ENCODE assay signal across 28 mouse cellular contexts in genomic region chr1:150212454-150212853, GRCm38 (mm10).
"Had no signal": no experiment of that assay in that cellular context is flagged by ENCODE, and none has a peak within 500 bp of the region (broad histone marks: within the 10 kb centered on the region; RNA-seq: fewer than 3 reads in every experiment).

No protein-coding gene starts in this region.

- H3K27me3 ChIP-seq: embryonic facial prominence, embryonic 12.5 days; embryonic facial prominence, embryonic 13.5 days; embryonic facial prominence, embryonic 15.5 days; forebrain, embryonic 12.5 days; forebrain, embryonic 13.5 days; forebrain, embryonic 15.5 days had no signal

- H3K4me2 ChIP-seq: embryonic facial prominence, embryonic 12.5 days; embryonic facial prominence, embryonic 13.5 days; embryonic facial prominence, embryonic 15.5 days; forebrain, embryonic 12.5 days; forebrain, embryonic 13.5 days; forebrain, embryonic 15.5 days had no signal

- H3K27ac ChIP-seq: embryonic facial prominence, embryonic 10.5 days; embryonic facial prominence, embryonic 12.5 days; embryonic facial prominence, embryonic 13.5 days; embryonic facial prominence, embryonic 15.5 days; forebrain, embryonic 10.5 days; forebrain, embryonic 12.5 days; forebrain, embryonic 13.5 days; forebrain, embryonic 15.5 days; gastrocnemius, adult 2 months had no signal

- H3K4me1 ChIP-seq: embryonic facial prominence, embryonic 10.5 days; embryonic facial prominence, embryonic 12.5 days; embryonic facial prominence, embryonic 13.5 days; embryonic facial prominence, embryonic 15.5 days; forebrain, embryonic 10.5 days; forebrain, embryonic 12.5 days; forebrain, embryonic 13.5 days; forebrain, embryonic 15.5 days had no signal

- DNase-seq: cerebellum, adult 2 months; cerebellum, adult 8-10 months; cerebellum, adult 9-10 months; cerebellum, adult 9-11 months; cerebellum, postnatal 10 days; cerebellum, postnatal 14 days; cerebellum, postnatal 25 days; cerebellum, postnatal 36 days; embryo, embryonic 11 days; forebrain, postnatal 0 days; gastrocnemius, adult 2 months; gastrocnemius, postnatal 10 days; gastrocnemius, postnatal 14 days; gastrocnemius, postnatal 25 days; gastrocnemius, postnatal 36 days; heart, adult 11 months; heart, adult 18-20 months had no signal

- H3K9ac ChIP-seq: embryonic facial prominence, embryonic 12.5 days; embryonic facial prominence, embryonic 13.5 days; embryonic facial prominence, embryonic 15.5 days; forebrain, embryonic 12.5 days; forebrain, embryonic 13.5 days; forebrain, embryonic 15.5 days; forebrain, postnatal 0 days had no signal

- H3K36me3 ChIP-seq: embryonic facial prominence, embryonic 10.5 days; embryonic facial prominence, embryonic 12.5 days; embryonic facial prominence, embryonic 13.5 days; embryonic facial prominence, embryonic 15.5 days; forebrain, embryonic 10.5 days; forebrain, embryonic 12.5 days; forebrain, embryonic 15.5 days had no signal

- H3K9me3 ChIP-seq: embryonic facial prominence, embryonic 10.5 days; embryonic facial prominence, embryonic 12.5 days; embryonic facial prominence, embryonic 13.5 days; embryonic facial prominence, embryonic 15.5 days; forebrain, embryonic 10.5 days; forebrain, embryonic 12.5 days; forebrain, embryonic 13.5 days; forebrain, embryonic 15.5 days had no signal

- H3K4me3 ChIP-seq: embryonic facial prominence, embryonic 10.5 days; embryonic facial prominence, embryonic 12.5 days; embryonic facial prominence, embryonic 13.5 days; embryonic facial prominence, embryonic 15.5 days; erythroblast, embryonic 14.5 days; forebrain, embryonic 10.5 days; forebrain, embryonic 12.5 days; forebrain, embryonic 13.5 days; forebrain, embryonic 15.5 days; gastrocnemius, adult 2 months had no signal

- ATAC-seq: forebrain, embryonic 13.5 days; forebrain, embryonic 14.5 days; forebrain, embryonic 15.5 days; forebrain, embryonic 16.5 days; forebrain, postnatal 0 days had no signal
